Mouse (Mus musculus) heart, embryonic 14.5 days (tissue): ENCODE measurements around the gene Arhgap10. TPM values are rescaled to one million over a fixed set of nuclear protein-coding genes. Genes with fewer than 3 reads are reported as not detected.

ENCODE experiments used
- ATAC-seq: fragments of 200-750 bp; cut with Nextera tagmentation; 2 replicates; pipeline ENCODE4 v1.8.0; 2017; ENCODE audit warnings: low read depth, moderate TSS enrichment; ENCODE audit not compliant: insufficient number of reproducible peaks, insufficient read depth, low FRiP score
- H3K27ac ChIP-seq, 2 experiments: fragments of 200-500 bp in 1 of 2; fragments of 300-500 bp in 1 of 2; sonication (generic) in 1 of 2; replicated peaks in 1 of 2; 2 replicates each; pipeline ENCODE4 v1.5.1; 2012 to 2014; ENCODE audit warnings: low read depth in 2 of 2, low read length in 2 of 2, control low read depth in 1 of 2, mild to moderate bottlenecking in 1 of 2, mixed read lengths in 1 of 2; ENCODE audit not compliant: control insufficient read depth in 1 of 2, insufficient read depth in 1 of 2
- H3K27me3 ChIP-seq: fragments of 300-500 bp; sonication (generic); 2 replicates; pipeline ENCODE4 v1.6.1; 2014; ENCODE audit warnings: mild to moderate bottlenecking, low read length, control low read depth; ENCODE audit not compliant: control insufficient read depth, insufficient read depth
- H3K36me3 ChIP-seq: fragments of 300-500 bp; sonication (generic); 2 replicates; pipeline ENCODE4 v1.6.1; 2014; ENCODE audit warnings: mild to moderate bottlenecking, control low read depth, low read length, mixed read lengths; ENCODE audit not compliant: control insufficient read depth, insufficient read depth
- H3K4me1 ChIP-seq, 2 experiments: fragments of 200-500 bp in 1 of 2; fragments of 300-500 bp in 1 of 2; sonication (generic) in 1 of 2; 2 replicates each; pipeline ENCODE4 v1.6.1; 2012 to 2014; ENCODE audit warnings: low read length in 2 of 2, control low read depth in 1 of 2, mixed read lengths in 1 of 2; ENCODE audit not compliant: control insufficient read depth in 2 of 2, insufficient read depth in 2 of 2
- H3K4me2 ChIP-seq: fragments of 300-500 bp; sonication (generic); 2 replicates; pipeline ENCODE4 v1.6.1; 2014; ENCODE audit warnings: mild to moderate bottlenecking, low read length
- H3K4me3 ChIP-seq, 2 experiments: fragments of 200-500 bp in 1 of 2; fragments of 300-500 bp in 1 of 2; sonication (generic) in 1 of 2; 2 replicates each; pipeline ENCODE4 v1.5.1; 2012 to 2014; ENCODE audit warnings: low read length in 2 of 2, mild to moderate bottlenecking in 2 of 2, control low read depth in 1 of 2, low read depth in 1 of 2, moderate library complexity in 1 of 2; ENCODE audit not compliant: control insufficient read depth in 1 of 2, insufficient read depth in 1 of 2
- H3K9ac ChIP-seq: fragments of 300-500 bp; sonication (generic); 2 replicates; pipeline ENCODE4 v1.6.1; 2014; ENCODE audit warnings: mild to moderate bottlenecking, low read length
- H3K9me3 ChIP-seq: fragments of 300-500 bp; sonication (generic); 2 replicates; pipeline ENCODE4 v1.6.1; 2016; ENCODE audit warnings: low read length, control low read depth; ENCODE audit not compliant: control insufficient read depth
- WGBS: fragments of 180-500 bp; shearing (Covaris S2); extraction: QIAGEN DNeasy Blood & Tissue Kit; methylation state at CpG from one replicate; pipeline ENCODE4 v1.1.7; 2014; 5-methylcytosine and 5-hydroxymethylcytosine counted together
- polyA plus RNA-seq: library from polyadenylated mRNA; unstranded; fragments of >200 nt; fragmentation: Nextera tagmentation; extraction: Ambion mirVana; gene quantifications from 2 replicates; pipeline ENCODE4 v1.2.1, GENCODE M21; 2014

The Arhgap10 gene
- polyA plus RNA-seq, 1 experiment from 2014 or later = 26.2 TPM

DNA sequence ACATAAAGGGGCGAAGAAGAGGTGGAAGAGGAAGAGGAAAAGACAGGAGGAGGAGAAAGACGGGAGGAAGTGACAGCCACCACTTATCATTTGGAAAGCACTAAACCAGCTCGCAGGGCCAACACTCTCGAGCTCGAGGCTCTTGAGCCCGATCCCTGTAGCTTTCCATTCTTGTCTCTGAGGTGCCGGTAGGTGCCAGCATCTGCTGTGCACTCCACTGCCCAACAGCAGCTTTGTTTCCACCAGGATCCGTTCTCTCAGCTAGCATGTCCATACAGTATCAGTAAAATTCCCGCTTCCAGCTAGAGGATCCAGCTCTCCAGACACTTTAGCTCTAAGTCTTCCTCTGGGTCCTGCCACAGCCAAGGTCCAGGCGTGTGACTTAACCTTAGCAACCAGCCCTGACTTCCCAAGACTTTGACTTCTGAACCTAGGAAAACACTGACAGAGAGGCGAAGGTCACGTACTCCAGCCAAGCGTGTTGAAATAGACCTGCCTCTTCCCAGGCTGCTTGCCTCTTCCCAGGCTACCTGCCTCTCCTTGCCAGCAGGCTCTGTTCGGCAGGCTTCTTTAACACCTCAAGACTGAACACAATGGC lies 6.4 kb upstream of the Arhgap10 start:
- H3K27ac ChIP-seq = peak overlapping the region; percentile 15 to 41; a peak in 2 of 4 replicates
- peaks cover 7 to 16% of the 10 kb centered on the region in 2 experiments for H3K4me1 ChIP-seq
- H3K4me3 ChIP-seq = no peak overlapping the region
- H3K9ac ChIP-seq = peak overlapping the region; percentile 14; the same call in 1 of the 2 replicates
- no peaks in the 10 kb centered on the region for H3K27me3 ChIP-seq
- peak overlapping the region; percentile 39 for H3K4me2 ChIP-seq
- WGBS = 36% methylated on average over 14 of the region's 14 CpGs
- H3K9me3 ChIP-seq = no peaks in the 10 kb centered on the region
- H3K36me3 ChIP-seq = no peaks in the 10 kb centered on the region
- ATAC-seq = no peak

GRCm38 (mm10) chr8:77522984-77523383 lies 5.2 kb upstream of the Arhgap10 start:
- peaks cover 7 to 24% of the 10 kb centered on the region in 2 experiments for H3K4me1 ChIP-seq
- H3K9me3 ChIP-seq = no peaks in the 10 kb centered on the region
- H3K27ac ChIP-seq = no peak overlapping the region
- H3K27me3 ChIP-seq = no peaks in the 10 kb centered on the region
- H3K4me2 ChIP-seq = no peak overlapping the region
- ATAC-seq = no peak
- H3K4me3 ChIP-seq = no peak overlapping the region
- H3K36me3 ChIP-seq = no peaks in the 10 kb centered on the region
- no peak overlapping the region for H3K9ac ChIP-seq
- WGBS = 83% methylated on average over 8 of the region's 8 CpGs

GRCm38 (mm10) chr8:77521028-77521785 lies 3.5 kb upstream of the Arhgap10 start:
- Histone ChIP-seq H3K4me1 (peaks cover 13 to 28% of the 10 kb centered on the region in 2 experiments), H3K36me3 (no peaks in the 10 kb centered on the region), H3K4me3 (no peak overlapping the region), H3K27me3 (no peaks in the 10 kb centered on the region), H3K27ac (no peak overlapping the region), H3K9me3 (no peaks in the 10 kb centered on the region), H3K4me2 (no peak overlapping the region), H3K9ac (no peak overlapping the region)
- ATAC-seq = no peak
- WGBS = 80% methylated on average over 8 of the region's 8 CpGs

- Histone ChIP-seq H3K4me2 (no peak overlapping the region), H3K27ac (no peak overlapping the region), H3K4me1 (peaks cover 19 to 34% of the 10 kb centered on the region in 2 experiments), H3K27me3 (no peaks in the 10 kb centered on the region), H3K36me3 (no peaks in the 10 kb centered on the region), H3K4me3 (no peak overlapping the region), H3K9me3 (no peaks in the 10 kb centered on the region), H3K9ac (no peak overlapping the region)
- no peak for ATAC-seq
- 94% methylated on average over 4 of the region's 4 CpGs for WGBS
Observed at GRCm38 (mm10) chr8:77520601-77521000, 2.8 kb upstream of the Arhgap10 start.

DNA sequence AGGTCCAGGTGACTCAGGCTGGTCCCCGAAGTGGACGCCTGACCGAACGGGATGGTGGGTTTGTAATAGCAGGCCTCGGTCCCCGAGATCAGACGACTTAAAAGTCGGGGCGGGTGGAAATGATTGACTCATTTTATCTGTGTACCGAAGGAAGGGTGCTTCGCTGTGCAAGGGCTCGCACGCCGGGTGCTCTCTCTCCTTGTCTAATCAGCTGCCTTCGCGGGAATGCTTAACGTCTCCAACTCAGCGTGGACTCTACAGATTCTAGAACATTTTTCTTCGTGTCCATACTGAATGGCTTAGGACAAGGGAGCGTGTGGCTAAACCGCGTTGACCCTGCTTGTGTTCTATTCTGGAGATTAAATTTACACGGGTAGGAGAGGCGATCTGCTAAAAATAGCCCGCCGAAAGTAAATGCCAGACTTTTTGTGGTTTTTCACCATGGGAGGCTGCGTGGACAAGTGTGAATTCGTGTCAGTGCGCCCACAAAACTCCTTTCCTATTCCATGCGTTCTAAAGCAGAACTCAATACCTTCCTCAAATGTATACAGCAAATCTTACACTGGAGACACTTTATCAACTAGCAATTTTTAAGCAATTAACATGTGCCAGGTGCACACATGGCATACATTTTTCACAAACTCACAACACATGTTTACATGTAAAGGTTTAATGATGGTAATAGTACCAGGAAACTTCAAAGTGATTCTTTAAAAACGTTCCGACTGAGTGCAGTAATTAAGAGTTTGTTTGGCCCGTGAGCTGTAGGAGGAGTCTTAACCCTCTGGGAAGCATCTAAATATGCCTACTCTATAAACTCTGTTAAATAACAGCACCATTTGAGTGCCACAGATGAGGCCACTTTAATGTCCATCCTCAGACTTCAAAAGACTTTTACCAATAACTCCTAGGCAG lies 705 bp upstream of the Arhgap10 start:
- ATAC-seq = peak; percentile 20
- no peaks in the 10 kb centered on the region for H3K36me3 ChIP-seq
- WGBS = 5% methylated on average over 33 of the region's 33 CpGs

DNA sequence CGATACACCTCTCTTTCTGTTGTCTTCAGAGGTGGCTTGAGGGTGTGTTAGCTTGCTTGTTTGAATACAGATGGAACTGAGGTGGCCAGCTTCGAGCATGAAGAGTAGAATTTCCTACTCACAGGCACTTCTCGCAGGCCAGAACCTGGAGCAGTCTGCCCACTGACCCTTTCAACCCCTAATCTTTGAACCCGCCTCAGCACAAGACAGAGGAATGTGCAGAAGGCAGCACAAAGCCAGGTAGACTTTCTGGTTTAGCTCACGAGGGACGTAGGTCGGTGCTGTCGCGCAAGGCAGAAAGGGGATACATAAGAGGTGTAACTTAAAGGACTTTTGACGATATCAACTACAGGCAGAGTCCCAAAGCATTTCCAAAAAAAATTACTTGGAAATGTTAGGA lies 908 bp downstream of the Arhgap10 start:
- WGBS = 5% methylated on average over 10 of the region's 10 CpGs
- H3K36me3 ChIP-seq = no peaks in the 10 kb centered on the region
- ATAC-seq = no peak
- no peaks in the 10 kb centered on the region for H3K27me3 ChIP-seq
- no peaks in the 10 kb centered on the region for H3K9me3 ChIP-seq
- peak overlapping the region; percentile 75 to 82 for H3K4me3 ChIP-seq
- H3K4me2 ChIP-seq = peak overlapping the region; percentile 71
- H3K4me1 ChIP-seq = peaks cover 19 to 32% of the 10 kb centered on the region in 2 experiments
- peak overlapping the region; percentile 50 to 93; a peak in 3 of 4 replicates for H3K27ac ChIP-seq
- peak overlapping the region; percentile 91 for H3K9ac ChIP-seq

More for the DNA sequence above, 705 bp upstream of the Arhgap10 start:
- peak overlapping the region; percentile 71 for H3K4me2 ChIP-seq
- peak overlapping the region; percentile 82 to 93 for H3K27ac ChIP-seq
- no peaks in the 10 kb centered on the region for H3K9me3 ChIP-seq
- peak overlapping the region; percentile 75 to 82 for H3K4me3 ChIP-seq
- no peaks in the 10 kb centered on the region for H3K27me3 ChIP-seq
- H3K4me1 ChIP-seq = peaks cover 22 to 31% of the 10 kb centered on the region in 2 experiments
- peak overlapping the region; percentile 91 for H3K9ac ChIP-seq

GRCm38 (mm10) chr8:77515786-77516185 lies 2.0 kb downstream of the Arhgap10 start:
- no peaks in the 10 kb centered on the region for H3K36me3 ChIP-seq
- H3K9me3 ChIP-seq = no peaks in the 10 kb centered on the region
- WGBS = 61% methylated on average over 8 of the region's 8 CpGs
- no peaks in the 10 kb centered on the region for H3K27me3 ChIP-seq
- H3K27ac ChIP-seq = no peak overlapping the region
- peaks cover 19 to 33% of the 10 kb centered on the region in 2 experiments for H3K4me1 ChIP-seq
- H3K4me2 ChIP-seq = peak overlapping the region; percentile 71
- no peak overlapping the region for H3K9ac ChIP-seq
- ATAC-seq = no peak
- peak overlapping the region in 1 of 2 experiments; percentile 82; a peak in 2 of 4 replicates for H3K4me3 ChIP-seq
